Mouse (Mus musculus) thymus, postnatal 4 days (tissue): Measurements from ENCODE around the gene Tapbp.
"Not testable (repeated sequence)": the region's sequence is repeated elsewhere in the genome, so short reads cannot be mapped to it uniquely, and the experiment has no call there.

Experiments used
- DNase-seq: peaks from one replicate; pipeline ENCODE4 v3.0.0; 2021

Tapbp gene

GRCm38 (mm10) chr17:33948905-33949537 is 33.3 kb downstream of the Tapbp start:
- DNase-seq = no peak

GRCm38 (mm10) chr17:33950131-33950625 is 34.5 kb downstream of the Tapbp start:
- DNase-seq = no peak

- peak; percentile 85 for DNase-seq
Measured at GRCm38 (mm10) chr17:33951021-33951946, 35.6 kb downstream of the Tapbp start, which contains the start of gene B3galt4. Gene B3galt4 (minus strand): TSS chr17:33951488.

- DNase-seq = not testable (repeated sequence)
Measured at GRCm38 (mm10) chr17:33952015-33952414, 36.3 kb downstream of the Tapbp start.

- DNase-seq = no peak
Measured at GRCm38 (mm10) chr17:33952879-33953278, 37.2 kb downstream of the Tapbp start.

GRCm38 (mm10) chr17:33953310-33953709 is 37.6 kb downstream of the Tapbp start:
- no peak for DNase-seq

GRCm38 (mm10) chr17:33953961-33954565 is 38.4 kb downstream of the Tapbp start:
- DNase-seq = no peak

GRCm38 (mm10) chr17:33954646-33955554 is 39.2 kb downstream of the Tapbp start:
- DNase-seq = peak; percentile 69

GRCm38 (mm10) chr17:33955555-33956214 is 40.0 kb downstream of the Tapbp start, which contains the start of the genes Vps52 and Rps18:
Gene Vps52 (plus strand): TSS chr17:33955812.
Gene Rps18 (minus strand): TSS chr17:33956001.
- peak; percentile 94 for DNase-seq

- no peak for DNase-seq
Measured at GRCm38 (mm10) chr17:33956336-33956735, 40.6 kb downstream of the Tapbp start.

- no peak for DNase-seq
Measured at GRCm38 (mm10) chr17:33957493-33957892, 41.8 kb downstream of the Tapbp start.

GRCm38 (mm10) chr17:33958451-33958850 is 42.8 kb downstream of the Tapbp start:
- DNase-seq = no peak

- DNase-seq = no peak
Measured at GRCm38 (mm10) chr17:33959135-33959534, 43.4 kb downstream of the Tapbp start.

- no peak for DNase-seq
Measured at GRCm38 (mm10) chr17:33959948-33960347, 44.2 kb downstream of the Tapbp start.

- no peak for DNase-seq
Measured at GRCm38 (mm10) chr17:33962876-33963275, 47.2 kb downstream of the Tapbp start.

GRCm38 (mm10) chr17:33965082-33965845 is 49.6 kb downstream of the Tapbp start:
- no peak for DNase-seq

GRCm38 (mm10) chr17:33965846-33966550 is 50.3 kb downstream of the Tapbp start:
- no peak for DNase-seq

GRCm38 (mm10) chr17:33968489-33968888 is 52.8 kb downstream of the Tapbp start:
- DNase-seq = peak; percentile 82

- DNase-seq = peak; percentile 57
Measured at GRCm38 (mm10) chr17:33968927-33969326, 53.2 kb downstream of the Tapbp start.

GRCm38 (mm10) chr17:33969394-33969793 is 53.7 kb downstream of the Tapbp start:
- peak; percentile 64 for DNase-seq
